Mouse (Mus musculus): ENCODE results near the gene Ly6g6d.

Gene Ly6g6d

GRCm38 (mm10) chr17:35022541-35023060, 55.3 kb downstream of the Ly6g6d start:
- no peak for DNase-seq

GRCm38 (mm10) chr17:35021842-35022477, 55.9 kb downstream of the Ly6g6d start:
- no peak for DNase-seq
